Mouse (Mus musculus) lung, adult 10 weeks (tissue): Measurements from ENCODE around the gene Srrm3. TPM values are rescaled to one million over a fixed set of nuclear protein-coding genes. Genes with fewer than 3 reads are reported as not detected.

Source experiments
- polyA plus RNA-seq: library from polyadenylated mRNA; stranded (reverse); fragments of 350-450 nt; fragmentation: Illumina TruSeq; extraction: RNeasy Lipid Tissue Mini Kit (QIAGEN cat#74804); gene quantifications from one replicate; pipeline ENCODE4 v1.2.3, GENCODE M21; 2014; ENCODE audit warnings: low read depth, low replicate concordance; ENCODE audit not compliant: insufficient read depth

The Srrm3 gene
- not detected for polyA plus RNA-seq

GRCm38 (mm10) chr5:135806555-135807262 is at the start of gene Srrm3:
Gene Srrm3, plus strand, starts transcription at chr5:135806890.

GRCm38 (mm10) chr5:135777796-135778470 is 28.8 kb upstream of the Srrm3 start, which contains the start of gene Styxl1:
Gene Styxl1, minus strand, starts transcription at chr5:135778385.

GRCm38 (mm10) chr5:135778471-135779445 is 27.9 kb upstream of the Srrm3 start, which contains the start of gene Mdh2:
Gene Mdh2, plus strand, starts transcription at chr5:135778480.

GRCm38 (mm10) chr5:135887675-135888102 is 81.0 kb downstream of the Srrm3 start, which contains the start of gene Hspb1:
Gene Hspb1, plus strand, starts transcription at chr5:135887919.

Other genes starting within 250 kb of the Srrm3 start
- not detected for gene Ccl26, start 243.3 kb upstream of the Srrm3 start, polyA plus RNA-seq
- gene Ccl24, start 233.8 kb upstream of the Srrm3 start, polyA plus RNA-seq, result 4.1 TPM
- 8.2 TPM for gene Rhbdd2, start 174.3 kb upstream of the Srrm3 start, polyA plus RNA-seq
- gene Por, start 136.9 kb upstream of the Srrm3 start, polyA plus RNA-seq, result 138 TPM
- gene Tmem120a, start 62.4 kb upstream of the Srrm3 start, polyA plus RNA-seq, result 24.1 TPM
- 2.5 TPM for gene Styxl1, start 28.5 kb upstream of the Srrm3 start, polyA plus RNA-seq
- 172 TPM for gene Mdh2, start 28.4 kb upstream of the Srrm3 start, polyA plus RNA-seq
- 179 TPM for gene Hspb1, start 81.0 kb downstream of the Srrm3 start, polyA plus RNA-seq
- gene Ywhag, start 127.7 kb downstream of the Srrm3 start, polyA plus RNA-seq, result 53.1 TPM
- gene Ssc4d, start 167.6 kb downstream of the Srrm3 start, polyA plus RNA-seq, result 1.0 TPM
- gene Zp3, start 173.2 kb downstream of the Srrm3 start, polyA plus RNA-seq, result not detected
- gene Dtx2, start 187.9 kb downstream of the Srrm3 start, polyA plus RNA-seq, result 9.9 TPM
- 31.1 TPM for gene Upk3b, start 231.6 kb downstream of the Srrm3 start, polyA plus RNA-seq
- gene Upk3bl, start 247.6 kb downstream of the Srrm3 start, polyA plus RNA-seq, result not detected